Mouse (Mus musculus) midbrain, embryonic 14.5 days (tissue): ENCODE data around the gene Gm6040. TPM values are rescaled to one million over a fixed set of nuclear protein-coding genes. Genes with fewer than 3 reads are reported as not detected.

ENCODE experiments used
- ATAC-seq: fragments of 200-750 bp; cut with Nextera tagmentation; 2 replicates; pipeline ENCODE4 v1.8.0; 2017; ENCODE audit warnings: moderate number of reproducible peaks, moderate library complexity; ENCODE audit not compliant: low FRiP score, low TSS enrichment
- DNase-seq: peaks from one replicate; pipeline ENCODE4 v3.0.0-alpha.2; 2015
- H3K27ac ChIP-seq: fragments of 300-500 bp; sonication (generic); replicated peaks from 2 replicates; pipeline ENCODE4 v1.5.1; 2014; ENCODE audit warnings: mild to moderate bottlenecking, low read depth, low read length, moderate library complexity
- H3K27me3 ChIP-seq: fragments of 300-500 bp; sonication (generic); 2 replicates; pipeline ENCODE4 v1.6.1; 2014; ENCODE audit warnings: low read length, control low read depth, mixed read lengths; ENCODE audit not compliant: control insufficient read depth, insufficient read depth
- H3K36me3 ChIP-seq: fragments of 300-500 bp; sonication (generic); 2 replicates; pipeline ENCODE4 v1.6.1; 2014; ENCODE audit warnings: low read length, control low read depth; ENCODE audit not compliant: control insufficient read depth, insufficient read depth
- H3K4me1 ChIP-seq: fragments of 300-500 bp; sonication (generic); 2 replicates; pipeline ENCODE4 v1.6.1; 2014; ENCODE audit warnings: mild to moderate bottlenecking, antibody characterized with exemption, low read length, control low read depth; ENCODE audit not compliant: control insufficient read depth, insufficient read depth
- H3K4me2 ChIP-seq: fragments of 300-500 bp; sonication (generic); 2 replicates; pipeline ENCODE4 v1.6.1; 2014; ENCODE audit warnings: mild to moderate bottlenecking, low read length, moderate library complexity
- H3K4me3 ChIP-seq: fragments of 300-500 bp; sonication (generic); replicated peaks from 2 replicates; pipeline ENCODE4 v1.5.1; 2014; ENCODE audit warnings: low read depth, low read length
- H3K9ac ChIP-seq: fragments of 300-500 bp; sonication (generic); replicated peaks from 2 replicates; pipeline ENCODE4 v1.6.1; 2014; ENCODE audit warnings: mild to moderate bottlenecking, low read length, moderate library complexity
- H3K9me3 ChIP-seq: fragments of 300-500 bp; sonication (generic); 2 replicates; pipeline ENCODE4 v1.6.1; 2016; ENCODE audit warnings: low read length, control low read depth, mixed read lengths; ENCODE audit not compliant: control insufficient read depth
- WGBS: fragments of 180-500 bp; shearing (Covaris S2); extraction: QIAGEN DNeasy Blood & Tissue Kit; methylation state at CpG from one replicate; pipeline ENCODE4 v1.1.7; 2014; 5-methylcytosine and 5-hydroxymethylcytosine counted together
- polyA plus RNA-seq: library from polyadenylated mRNA; unstranded; fragments of >200 nt; fragmentation: Nextera tagmentation; extraction: Ambion mirVana; gene quantifications from 2 replicates; pipeline ENCODE4 v1.2.1, GENCODE M21; 2014

Gene Gm6040
- polyA plus RNA-seq: not detected in 2 replicates

- H3K9me3 ChIP-seq: peaks cover 23% of the 10 kb centered on the region
- WGBS: 74% methylated on average over 3 of the region's 3 CpGs
- no peak within 1 kb of the TSS for H3K4me2 ChIP-seq
- H3K4me1 ChIP-seq: no peaks in the 10 kb centered on the region
- H3K4me3 ChIP-seq: no peak within 1 kb of the TSS
- H3K27me3 ChIP-seq: no peaks in the 10 kb centered on the region
- H3K36me3 ChIP-seq: no peaks in the 10 kb centered on the region
- DNase-seq: no peak
- no peak for ATAC-seq
- H3K27ac ChIP-seq: no peak within 1 kb of the TSS
- H3K9ac ChIP-seq: no peak within 1 kb of the TSS
Measured at GRCm38 (mm10) chr8:20921971-20922370, at the start of gene Gm6040. Gm6040 (minus strand) TSS chr8:20922071.

- no peak overlapping the region for H3K9ac ChIP-seq
- no peak for ATAC-seq
- no peak for DNase-seq
- no peaks in the 10 kb centered on the region for H3K27me3 ChIP-seq
- H3K9me3 ChIP-seq: peaks cover 12% of the 10 kb centered on the region
- H3K36me3 ChIP-seq: no peaks in the 10 kb centered on the region
- H3K4me2 ChIP-seq: no peak overlapping the region
- H3K4me3 ChIP-seq: no peak overlapping the region
- WGBS: 76% methylated on average over 2 of the region's 2 CpGs
- H3K27ac ChIP-seq: no peak overlapping the region
- no peaks in the 10 kb centered on the region for H3K4me1 ChIP-seq
Measured at GRCm38 (mm10) chr8:20964531-20964930, 42.7 kb upstream of the Gm6040 start.

- Histone ChIP-seq H3K27me3 (no peaks in the 10 kb centered on the region), H3K9me3 (peaks cover 17% of the 10 kb centered on the region), H3K4me1 (no peaks in the 10 kb centered on the region), H3K27ac (no peak within 1 kb of the TSS), H3K4me3 (no peak within 1 kb of the TSS), H3K9ac (no peak within 1 kb of the TSS), H3K4me2 (no peak within 1 kb of the TSS), H3K36me3 (no peaks in the 10 kb centered on the region)
- 75% methylated on average over 3 of the region's 3 CpGs for WGBS
- DNase-seq (no peak), ATAC-seq (no peak)
Measured at GRCm38 (mm10) chr8:20944610-20945009, 22.7 kb upstream of the Gm6040 start, which contains the start of gene AY761185. AY761185 (minus strand) TSS chr8:20944710.

GRCm38 (mm10) chr8:20912288-20912687, 9.6 kb downstream of the Gm6040 start:
- peaks cover 7% of the 10 kb centered on the region for H3K9me3 ChIP-seq
- H3K27ac ChIP-seq: no peak overlapping the region
- H3K9ac ChIP-seq: no peak overlapping the region
- no peak for DNase-seq
- no peak overlapping the region for H3K4me2 ChIP-seq
- WGBS: 84% methylated on average over 1 of the region's 1 CpGs
- ATAC-seq: no peak
- no peak overlapping the region for H3K4me3 ChIP-seq
- no peaks in the 10 kb centered on the region for H3K27me3 ChIP-seq
- no peaks in the 10 kb centered on the region for H3K4me1 ChIP-seq
- H3K36me3 ChIP-seq: no peaks in the 10 kb centered on the region

- Histone ChIP-seq H3K4me3 (no peak overlapping the region), H3K36me3 (no peaks in the 10 kb centered on the region), H3K4me2 (no peak overlapping the region), H3K9me3 (no peaks in the 10 kb centered on the region; the same call in 1 of the 2 replicates), H3K27ac (no peak overlapping the region), H3K9ac (no peak overlapping the region), H3K4me1 (no peaks in the 10 kb centered on the region), H3K27me3 (no peaks in the 10 kb centered on the region)
- no peak for ATAC-seq
- DNase-seq: no peak
- WGBS: 67% methylated on average over 2 of the region's 2 CpGs
Measured at GRCm38 (mm10) chr8:20908256-20908655, 13.6 kb downstream of the Gm6040 start.

GRCm38 (mm10) chr8:20907119-20907518, 14.8 kb downstream of the Gm6040 start:
- no peak overlapping the region for H3K9ac ChIP-seq
- 89% methylated on average over 2 of the region's 2 CpGs for WGBS
- ATAC-seq (no peak), DNase-seq (no peak)
- H3K4me2 ChIP-seq: no peak overlapping the region
- no peaks in the 10 kb centered on the region for H3K27me3 ChIP-seq
- H3K36me3 ChIP-seq: no peaks in the 10 kb centered on the region
- H3K4me3 ChIP-seq: no peak overlapping the region
- no peak overlapping the region for H3K27ac ChIP-seq
- no peaks in the 10 kb centered on the region for H3K4me1 ChIP-seq
- peaks cover 1% of the 10 kb centered on the region; the same call in 1 of the 2 replicates for H3K9me3 ChIP-seq

GRCm38 (mm10) chr8:20902527-20902926, 19.3 kb downstream of the Gm6040 start, which contains the start of gene Gm15056:
Gm15056 (minus strand) TSS chr8:20902627.
- DNase-seq: no peak
- Histone ChIP-seq H3K9me3 (peaks cover 12% of the 10 kb centered on the region), H3K4me3 (no peak within 1 kb of the TSS), H3K27me3 (no peaks in the 10 kb centered on the region), H3K9ac (no peak within 1 kb of the TSS), H3K4me2 (no peak within 1 kb of the TSS), H3K27ac (no peak within 1 kb of the TSS), H3K4me1 (no peaks in the 10 kb centered on the region), H3K36me3 (no peaks in the 10 kb centered on the region)
- WGBS: 53% methylated on average over 2 of the region's 2 CpGs
- ATAC-seq: no peak

GRCm38 (mm10) chr8:20892369-20892768, 29.5 kb downstream of the Gm6040 start, which contains the start of gene Defb33:
Defb33 (plus strand) TSS chr8:20892669.
- Histone ChIP-seq H3K4me1 (no peaks in the 10 kb centered on the region), H3K9ac (no peak within 1 kb of the TSS), H3K27me3 (no peaks in the 10 kb centered on the region), H3K4me2 (no peak within 1 kb of the TSS), H3K9me3 (peaks cover 51% of the 10 kb centered on the region), H3K36me3 (no peaks in the 10 kb centered on the region), H3K4me3 (no peak within 1 kb of the TSS), H3K27ac (no peak within 1 kb of the TSS)
- DNase-seq (no peak), ATAC-seq (no peak)
- 91% methylated on average over 2 of the region's 2 CpGs for WGBS

- 49% methylated on average over 6 of the region's 6 CpGs for WGBS
- no peak overlapping the region for H3K4me3 ChIP-seq
- H3K36me3 ChIP-seq: no peaks in the 10 kb centered on the region
- no peak for DNase-seq
- H3K27ac ChIP-seq: no peak overlapping the region
- no peak overlapping the region for H3K9ac ChIP-seq
- ATAC-seq: no peak
- no peaks in the 10 kb centered on the region for H3K27me3 ChIP-seq
- H3K9me3 ChIP-seq: peaks cover 15% of the 10 kb centered on the region
- no peaks in the 10 kb centered on the region for H3K4me1 ChIP-seq
- H3K4me2 ChIP-seq: no peak overlapping the region
Measured at GRCm38 (mm10) chr8:20874608-20875007, 47.3 kb downstream of the Gm6040 start.
